Mouse (Mus musculus) CH12.LX (cell line): Measurements from ENCODE around the gene Fos. TPM values are rescaled to one million over a fixed set of nuclear protein-coding genes. Genes with fewer than 3 reads are reported as not detected.

ENCODE experiments used
- DNase-seq: peaks from one replicate; pipeline ENCODE4 v3.0.0-alpha.2; 2013; ENCODE audit errors: extremely low read depth
- H3K27ac ChIP-seq: 2 replicates; pipeline ENCODE4 v1.5.1; 2012; ENCODE audit warnings: low read depth, mild to moderate bottlenecking, control low read depth, moderate library complexity; ENCODE audit not compliant: insufficient read depth
- H3K27me3 ChIP-seq: replicated peaks from 2 replicates; pipeline ENCODE3; 2012; ENCODE audit warnings: inconsistent platforms
- H3K36me3 ChIP-seq, 2 experiments: replicated peaks in 1 of 2; 2 replicates each; pipeline versions ENCODE3 to v1.6.1; 2012; ENCODE audit warnings: inconsistent platforms in 1 of 2, low read length in 1 of 2, mild to moderate bottlenecking in 1 of 2, mixed read lengths in 1 of 2, moderate library complexity in 1 of 2; ENCODE audit not compliant: control insufficient read depth in 1 of 2, insufficient read depth in 1 of 2
- H3K4me1 ChIP-seq, 2 experiments: 2 replicates each; pipeline ENCODE4 v1.6.1; 2012; ENCODE audit warnings: inconsistent platforms in 1 of 2, moderate library complexity in 1 of 2; ENCODE audit not compliant: insufficient read depth in 2 of 2, control insufficient read depth in 1 of 2
- H3K4me2 ChIP-seq: 2 replicates; pipeline ENCODE4 v1.6.1; 2012; ENCODE audit warnings: low read depth, mild to moderate bottlenecking, control low read depth; ENCODE audit not compliant: poor library complexity, insufficient read depth, severe bottlenecking
- H3K4me3 ChIP-seq, 3 experiments: fragments of 150-350 bp in 1 of 3; sonication (generic) in 1 of 3; replicated peaks in 1 of 3; 2 replicates each; pipeline versions ENCODE3 to v1.5.1; 2011 to 2012; ENCODE audit warnings: low read depth in 2 of 3, low read length in 2 of 3, mild to moderate bottlenecking in 2 of 3, moderate library complexity in 2 of 3, control low read depth in 1 of 3, improper control_type of control experiment in 1 of 3, inconsistent platforms in 1 of 3, mixed read lengths in 1 of 3; ENCODE audit not compliant: poor library complexity in 1 of 3
- H3K79me2 ChIP-seq: replicated peaks from 2 replicates; pipeline ENCODE4 v1.6.1; 2012; ENCODE audit warnings: mild to moderate bottlenecking, moderate library complexity; ENCODE audit not compliant: control insufficient read depth, poor library complexity, insufficient read depth, severe bottlenecking; ENCODE audit errors: extremely low read depth
- H3K9ac ChIP-seq: 2 replicates; pipeline ENCODE4 v1.6.1; 2012; ENCODE audit warnings: low read depth, mild to moderate bottlenecking, control low read depth, moderate library complexity; ENCODE audit not compliant: insufficient read depth
- H3K9me3 ChIP-seq: replicated peaks from 2 replicates; pipeline ENCODE3; 2012; ENCODE audit warnings: low read length, inconsistent platforms, mixed read lengths
- BHLHE40 ChIP-seq: IDR thresholded peaks from 2 replicates; pipeline ENCODE4 v1.6.1; 2011; ENCODE audit warnings: mild to moderate bottlenecking, low read depth, low read length, improper control_type of control experiment
- CHD1 ChIP-seq: IDR thresholded peaks from 2 replicates; pipeline ENCODE4 v1.6.1; 2012; ENCODE audit warnings: low read depth, low read length, improper control_type of control experiment, inconsistent platforms
- E2F4 ChIP-seq: IDR thresholded peaks from 2 replicates; pipeline ENCODE4 v1.6.1; 2011; ENCODE audit warnings: low read depth, low read length, improper control_type of control experiment; ENCODE audit not compliant: insufficient replicate concordance
- EP300 ChIP-seq: IDR thresholded peaks from 2 replicates; pipeline ENCODE4 v1.6.1; 2011; ENCODE audit warnings: low read length, improper control_type of control experiment
- ETS1 ChIP-seq: conservative IDR thresholded peaks from 2 replicates; pipeline ENCODE4 v1.6.1; 2012; ENCODE audit warnings: low read depth, mild to moderate bottlenecking, inconsistent platforms, low read length, improper control_type of control experiment, moderate library complexity
- GABPA ChIP-seq: IDR thresholded peaks from 2 replicates; pipeline ENCODE4 v1.6.1; 2012; ENCODE audit warnings: low read depth, low read length, improper control_type of control experiment, inconsistent platforms; ENCODE audit not compliant: insufficient replicate concordance
- IRF4 ChIP-seq: IDR thresholded peaks from 2 replicates; pipeline ENCODE4 v1.6.1; 2014; ENCODE audit warnings: low read depth, mild to moderate bottlenecking, inconsistent platforms, low read length, improper control_type of control experiment
- JUND ChIP-seq: conservative IDR thresholded peaks from 2 replicates; pipeline ENCODE4 v1.6.1; 2011; ENCODE audit warnings: low read depth, low read length, improper control_type of control experiment
- MAFK ChIP-seq: IDR thresholded peaks from 2 replicates; pipeline ENCODE4 v1.6.1; 2011; ENCODE audit warnings: low read length, improper control_type of control experiment; ENCODE audit not compliant: insufficient replicate concordance
- MAX ChIP-seq: IDR thresholded peaks from 2 replicates; pipeline ENCODE4 v1.6.1; 2011; ENCODE audit warnings: low read length, improper control_type of control experiment
- MXI1 ChIP-seq: IDR thresholded peaks from 2 replicates; pipeline ENCODE4 v1.6.1; 2011; ENCODE audit warnings: mild to moderate bottlenecking, low read depth, low read length, improper control_type of control experiment
- MYC ChIP-seq: IDR thresholded peaks from 2 replicates; pipeline ENCODE4 v1.6.1; 2011; ENCODE audit warnings: low read depth, mild to moderate bottlenecking, improper control_type of control experiment, low read length
- NELFE ChIP-seq: IDR thresholded peaks from 2 replicates; pipeline ENCODE4 v1.6.1; 2011; ENCODE audit warnings: low read depth, low read length, improper control_type of control experiment
- POLR2A ChIP-seq: IDR thresholded peaks from 2 replicates; pipeline ENCODE4 v1.6.1; 2011; ENCODE audit warnings: low read depth, mild to moderate bottlenecking, improper control_type of control experiment, low read length
- RCOR1 ChIP-seq: conservative IDR thresholded peaks from 2 replicates; pipeline ENCODE4 v1.6.1; 2012; ENCODE audit warnings: low read depth, mild to moderate bottlenecking, inconsistent platforms, low read length, improper control_type of control experiment
- SMC3 ChIP-seq: IDR thresholded peaks from 2 replicates; pipeline ENCODE4 v1.6.1; 2011; ENCODE audit warnings: low read depth, low read length, improper control_type of control experiment
- TBP ChIP-seq: conservative IDR thresholded peaks from 2 replicates; pipeline ENCODE4 v1.6.1; 2011; ENCODE audit warnings: low read depth, low read length, improper control_type of control experiment
- USF2 ChIP-seq: conservative IDR thresholded peaks from 2 replicates; pipeline ENCODE4 v1.6.1; 2011; ENCODE audit warnings: low read depth, low read length, improper control_type of control experiment
- ZMIZ1 ChIP-seq: IDR thresholded peaks from 2 replicates; pipeline ENCODE4 v1.6.1; 2012; ENCODE audit warnings: low read depth, mild to moderate bottlenecking, inconsistent platforms, low read length, improper control_type of control experiment
- dilution Hi-C: fragments of 300-500 bp; cut with MboI; formaldehyde crosslinking; loops from 2 replicates; pipeline ENCODE4 v1.14.3; 2020; ENCODE audit warnings: low sequenced_read_pairs; ENCODE audit not compliant: extremely low pct_unique_long_range_greater_than_20kb, extremely low pct_ligation_motif_present
- in situ Hi-C: fragments of 300-500 bp; cut with MboI; formaldehyde crosslinking; loops from 3 replicates; pipeline ENCODE4 v1.14.3; 2019; ENCODE audit warnings: low sequenced_read_pairs, low pct_ligation_motif_present, low pct_unique_long_range_greater_than_20kb, mixed read lengths
- polyA plus RNA-seq: library from polyadenylated mRNA; unstranded; fragments of >175 nt; gene quantifications from 2 replicates; pipeline ENCODE4 v1.2.1, GENCODE M21; 2012; ENCODE audit warnings: low read depth; ENCODE audit not compliant: insufficient read length
- total RNA-seq, 2 experiments: library from RNA; depleted of rRNA; stranded (reverse); fragments of 300-350 nt in 1 of 2; fragments of >200 nt in 1 of 2; gene quantifications; 2 replicates each; pipeline ENCODE4 v1.2.3; 2012 to 2014

Gene Fos
- total and polyA plus RNA-seq, 3 experiments, result 0.11 to 0.20 (median 0.17) TPM

DNA sequence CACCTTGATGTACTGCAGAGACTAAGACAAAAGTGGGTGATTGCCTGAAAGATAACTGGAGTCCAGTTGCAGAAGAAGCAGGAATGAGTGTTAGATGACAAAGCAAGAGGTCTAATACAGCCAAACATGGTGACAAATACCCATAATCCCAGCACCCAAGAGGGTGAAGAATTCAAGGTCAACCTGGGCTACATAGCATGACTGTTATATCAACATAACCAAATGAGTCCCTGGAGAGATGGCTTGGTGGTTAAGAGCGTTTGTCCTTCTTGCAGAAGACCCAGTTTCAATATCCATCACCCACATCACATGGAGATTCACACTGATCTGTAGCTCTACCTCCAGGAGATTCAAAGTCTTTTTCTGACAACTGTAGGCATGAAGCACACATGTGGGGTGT, 30.2 kb upstream of the Fos start:
- Histone ChIP-seq H3K9ac (no peak overlapping the region), H3K4me2 (no peak overlapping the region), H3K27ac (no peak overlapping the region), H3K9me3 (no peaks in the 10 kb centered on the region), H3K4me1 (peaks cover 16 to 39% of the 10 kb centered on the region in 2 experiments), H3K79me2 (no peaks in the 10 kb centered on the region), H3K4me3 (no peak overlapping the region), H3K27me3 (peaks cover 2% of the 10 kb centered on the region), H3K36me3 (no peaks in the 10 kb centered on the region)
- dilution Hi-C loops (no loop called here), in situ Hi-C loops (no loop called here)
- DNase-seq, result peak; percentile 52
- TF ChIP-seq CHD1, result no peak
- TF ChIP-seq SMC3, result no peak
- TF ChIP-seq POLR2A, result no peak
- TF ChIP-seq JUND, result no peak
- no peak for TF ChIP-seq IRF4
- no peak for TF ChIP-seq NELFE
- no peak for TF ChIP-seq USF2
- no peak for TF ChIP-seq GABPA

- DNase-seq, result peak; percentile 31
- no peaks in the 10 kb centered on the region for H3K36me3 ChIP-seq
- H3K27me3 ChIP-seq, result peaks cover 7% of the 10 kb centered on the region
- H3K9ac ChIP-seq, result peak overlapping the region; percentile 29
- peak overlapping the region; percentile 98 for H3K4me2 ChIP-seq
- H3K4me1 ChIP-seq, result peaks cover 16 to 39% of the 10 kb centered on the region in 2 experiments
- no peaks in the 10 kb centered on the region for H3K9me3 ChIP-seq
- dilution Hi-C loops, result no loop called here
- in situ Hi-C loops, result no loop called here
- H3K27ac ChIP-seq, result no peak overlapping the region
- H3K4me3 ChIP-seq, result peak overlapping the region in 1 of 3 experiments; percentile 16
- no peak for TF ChIP-seq CHD1
- TF ChIP-seq MAFK, result no peak
- TF ChIP-seq ZMIZ1, result no peak
- H3K79me2 ChIP-seq, result no peaks in the 10 kb centered on the region
These were observed 29.0 kb upstream of the Fos start for GRCm38 (mm10) chr12:85444646-85445045.

GRCm38 (mm10) chr12:85447009-85447408, 26.7 kb upstream of the Fos start:
- peaks cover 7% of the 10 kb centered on the region for H3K27me3 ChIP-seq
- in situ Hi-C loops (no loop called here), dilution Hi-C loops (no loop called here)
- H3K9me3 ChIP-seq, result no peaks in the 10 kb centered on the region
- peaks cover 16 to 39% of the 10 kb centered on the region in 2 experiments for H3K4me1 ChIP-seq
- H3K27ac ChIP-seq, result no peak overlapping the region
- no peaks in the 10 kb centered on the region for H3K36me3 ChIP-seq
- no peak overlapping the region for H3K4me3 ChIP-seq
- no peaks in the 10 kb centered on the region for H3K79me2 ChIP-seq
- no peak overlapping the region for H3K9ac ChIP-seq
- DNase-seq, result peak; percentile 67
- TF ChIP-seq RCOR1 (no peak), EP300 (peak; percentile 70; the same call in 1 of the 2 replicates), E2F4 (no peak), BHLHE40 (peak; percentile 70), MAX (no peak; the same call in 1 of the 2 replicates), IRF4 (peak; percentile 84; the same call in 1 of the 2 replicates), ETS1 (peak; percentile 86), MAFK (peak; percentile 60; the same call in 1 of the 2 replicates), TBP (no peak), MXI1 (0 out of 2 replicates have a peak, but pooled peaks have one; percentile 35), JUND (0 out of 2 replicates have a peak, but pooled peaks have one; percentile 13), MYC (peak; percentile 32; the same call in 1 of the 2 replicates), CHD1 (no peak)
- H3K4me2 ChIP-seq, result peak overlapping the region; percentile 65
